Mouse (Mus musculus) intestine, embryonic 14.5 days (tissue): ENCODE measurements around the gene Adgrf3. TPM values are rescaled to one million over a fixed set of nuclear protein-coding genes. Genes with fewer than 3 reads are reported as not detected.

Source experiments
- ATAC-seq: fragments of 200-750 bp; cut with Nextera tagmentation; replicated peaks from 2 replicates; pipeline ENCODE4 v1.8.0; 2017; ENCODE audit warnings: low read depth, moderate number of reproducible peaks, moderate TSS enrichment, moderate library complexity; ENCODE audit not compliant: low FRiP score, low TSS enrichment
- DNase-seq: peaks from one replicate; pipeline ENCODE4 v3.0.0-alpha.2; 2018; ENCODE audit warnings: low spot score
- H3K27ac ChIP-seq: fragments of 300-500 bp; sonication (generic); 2 replicates; pipeline ENCODE4 v1.5.1; 2014; ENCODE audit warnings: low read depth, mild to moderate bottlenecking, control low read depth
- H3K27me3 ChIP-seq: fragments of 300-500 bp; sonication (generic); replicated peaks from 2 replicates; pipeline ENCODE4 v1.6.1; 2014; ENCODE audit warnings: low read length, control low read depth; ENCODE audit not compliant: control insufficient read depth, insufficient read depth
- H3K36me3 ChIP-seq: fragments of 300-500 bp; sonication (generic); 2 replicates; pipeline ENCODE4 v1.6.1; 2014; ENCODE audit warnings: low read length, control low read depth; ENCODE audit not compliant: control insufficient read depth, insufficient read depth
- H3K4me1 ChIP-seq: fragments of 300-500 bp; sonication (generic); replicated peaks from 2 replicates; pipeline ENCODE4 v1.6.1; 2014; ENCODE audit warnings: low read length, control low read depth, mixed read lengths; ENCODE audit not compliant: control insufficient read depth, insufficient read depth
- H3K4me2 ChIP-seq: fragments of 300-500 bp; sonication (generic); 2 replicates; pipeline ENCODE4 v1.6.1; 2014; ENCODE audit warnings: low read length
- H3K4me3 ChIP-seq: fragments of 300-500 bp; sonication (generic); 2 replicates; pipeline ENCODE4 v1.5.1; 2014; ENCODE audit warnings: low read depth, low read length, control low read depth, mixed read lengths
- H3K9ac ChIP-seq: fragments of 300-500 bp; sonication (generic); 2 replicates; pipeline ENCODE4 v1.6.1; 2014; ENCODE audit warnings: mild to moderate bottlenecking, low read length
- H3K9me3 ChIP-seq: fragments of 300-500 bp; sonication (generic); 2 replicates; pipeline ENCODE4 v1.6.1; 2016; ENCODE audit warnings: low read length, control low read depth; ENCODE audit not compliant: control insufficient read depth
- WGBS: fragments of 180-500 bp; shearing (Covaris S2); extraction: QIAGEN DNeasy Blood & Tissue Kit; methylation state at CpG from one replicate; pipeline ENCODE4 v1.1.7; 2014; 5-methylcytosine and 5-hydroxymethylcytosine counted together
- polyA plus RNA-seq: library from polyadenylated mRNA; unstranded; fragments of >200 nt; fragmentation: Nextera tagmentation; extraction: Ambion mirVana; gene quantifications from 2 replicates; pipeline ENCODE4 v1.2.1, GENCODE M21; 2014

The Adgrf3 gene
- polyA plus RNA-seq, 1 experiment from 2014 or later = 0.15 TPM

- no peak overlapping the region for H3K4me3 ChIP-seq
- DNase-seq (no peak), ATAC-seq (no peak)
- no peaks in the 10 kb centered on the region for H3K27me3 ChIP-seq
- H3K4me1 ChIP-seq = no peaks in the 10 kb centered on the region
- H3K4me2 ChIP-seq = no peak overlapping the region
- H3K36me3 ChIP-seq = peaks cover 9% of the 10 kb centered on the region
- H3K9me3 ChIP-seq = no peaks in the 10 kb centered on the region
- WGBS = 72% methylated on average over 1 of the region's 1 CpGs
- H3K27ac ChIP-seq = no peak overlapping the region
- H3K9ac ChIP-seq = no peak overlapping the region
Measured at GRCm38 (mm10) chr5:30192452-30192851, 13.1 kb downstream of the Adgrf3 start.

DNA sequence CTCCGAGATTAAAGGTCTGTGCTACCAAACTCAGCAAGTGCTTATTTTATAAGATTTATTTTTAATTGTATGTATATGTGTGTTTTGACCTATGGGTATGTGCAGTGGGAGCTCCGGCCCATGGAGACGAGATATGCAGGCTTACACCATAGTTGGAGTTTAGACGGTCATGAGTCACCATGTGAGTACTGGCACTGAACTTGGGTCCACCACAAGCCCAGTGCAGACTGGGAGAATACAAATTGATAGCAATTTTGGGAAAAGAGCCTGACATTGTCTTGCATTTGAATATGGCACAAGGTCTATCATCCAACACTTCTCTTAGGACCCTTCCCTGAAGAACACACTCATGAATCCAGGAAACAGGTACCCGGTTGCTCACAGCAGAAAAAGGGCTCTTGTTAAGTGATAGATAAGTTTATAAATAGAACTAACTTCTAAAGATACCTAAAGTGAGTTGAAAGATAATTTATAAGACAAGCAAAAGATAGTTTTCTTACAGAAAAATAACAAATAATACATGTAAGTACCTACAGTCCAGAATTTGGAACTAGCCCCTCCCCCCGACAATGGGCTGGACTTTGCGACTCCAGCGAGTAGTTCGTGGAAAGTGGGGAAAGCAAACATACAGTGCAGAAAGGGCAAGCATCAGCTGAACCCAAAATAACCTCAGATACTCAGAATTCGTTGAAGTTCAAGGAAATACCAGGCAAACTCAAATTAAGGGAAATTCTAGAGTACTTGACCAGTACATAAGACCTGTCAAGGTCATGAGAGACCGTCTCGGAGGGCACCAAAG, 17.6 kb downstream of the Adgrf3 start:
- Histone ChIP-seq H3K9ac (no peak overlapping the region), H3K4me3 (no peak overlapping the region), H3K4me1 (no peaks in the 10 kb centered on the region), H3K27me3 (no peaks in the 10 kb centered on the region), H3K36me3 (peaks cover 44% of the 10 kb centered on the region), H3K9me3 (no peaks in the 10 kb centered on the region), H3K27ac (no peak overlapping the region), H3K4me2 (no peak overlapping the region)
- WGBS = 92% methylated on average over 12 of the region's 12 CpGs
- ATAC-seq (no peak), DNase-seq (no peak)

DNA sequence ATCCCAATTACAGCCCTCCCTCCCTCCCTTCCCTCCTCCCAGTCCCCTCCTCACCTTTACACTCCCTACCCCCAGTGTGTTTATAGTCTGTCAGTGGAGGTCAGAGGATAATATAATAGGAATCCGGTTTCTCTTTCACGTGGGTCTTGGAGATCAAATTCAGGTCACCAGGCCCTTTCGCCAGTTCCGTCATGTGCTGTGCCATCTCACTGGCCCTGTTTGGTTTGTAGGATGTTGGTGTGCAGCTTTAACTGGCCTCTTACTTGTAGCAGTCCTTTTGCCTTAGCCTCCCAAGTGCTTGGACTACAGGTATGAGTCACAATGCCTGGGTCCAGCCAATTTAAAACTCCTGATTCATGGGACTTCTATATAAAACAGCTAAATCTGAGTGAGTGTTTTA, 29.7 kb downstream of the Adgrf3 start:
- WGBS = 40% methylated on average over 4 of the region's 4 CpGs
- Histone ChIP-seq H3K9ac (no peak overlapping the region), H3K4me2 (no peak overlapping the region), H3K4me3 (no peak overlapping the region), H3K27me3 (no peaks in the 10 kb centered on the region), H3K4me1 (no peaks in the 10 kb centered on the region), H3K27ac (no peak overlapping the region), H3K9me3 (no peaks in the 10 kb centered on the region), H3K36me3 (peaks cover 78% of the 10 kb centered on the region)
- DNase-seq (no peak), ATAC-seq (no peak)

DNA sequence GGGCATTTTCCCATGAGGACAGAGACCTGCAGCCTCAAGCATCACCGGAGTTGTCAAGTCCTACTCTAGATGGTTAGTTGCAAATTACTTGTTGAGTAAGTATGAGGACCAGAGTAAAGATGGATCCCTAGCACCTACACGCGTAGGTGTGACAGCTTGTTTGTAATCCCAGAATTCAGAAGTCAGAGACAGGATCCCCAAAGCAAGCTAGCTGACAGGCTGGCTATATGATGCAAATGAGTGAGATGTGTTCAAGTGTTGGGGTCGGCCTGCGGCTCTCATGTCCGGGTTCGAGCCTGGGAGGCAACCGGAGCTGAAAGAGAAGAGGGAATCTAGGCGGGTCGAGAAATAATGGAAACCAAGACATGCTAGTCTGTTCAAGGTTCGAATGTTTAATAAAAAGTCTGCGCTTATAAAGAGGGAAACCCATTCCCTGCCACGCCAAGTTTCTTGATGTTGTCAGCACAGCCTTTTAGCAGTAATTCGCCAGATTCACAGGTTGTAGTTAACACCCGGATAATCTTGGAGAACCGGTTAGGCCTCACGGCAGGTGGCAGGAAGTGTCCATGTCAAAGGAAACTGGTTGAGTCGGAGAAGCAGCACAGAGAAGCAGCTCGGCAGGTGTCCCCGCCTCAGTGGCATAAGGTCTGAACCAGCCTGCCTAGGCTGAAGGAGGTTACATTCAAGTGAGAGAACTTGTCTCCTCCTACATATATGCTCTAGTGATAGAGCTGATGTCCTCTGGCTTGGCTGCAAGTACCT, 32.4 kb downstream of the Adgrf3 start:
- ATAC-seq (no peak), DNase-seq (no peak)
- H3K4me2 ChIP-seq = no peak overlapping the region
- peaks cover 78% of the 10 kb centered on the region for H3K36me3 ChIP-seq
- no peak overlapping the region for H3K4me3 ChIP-seq
- H3K27ac ChIP-seq = no peak overlapping the region
- WGBS = 36% methylated on average over 20 of the region's 20 CpGs
- H3K4me1 ChIP-seq = no peaks in the 10 kb centered on the region
- H3K9me3 ChIP-seq = no peaks in the 10 kb centered on the region
- no peaks in the 10 kb centered on the region for H3K27me3 ChIP-seq
- H3K9ac ChIP-seq = no peak overlapping the region

- H3K27ac ChIP-seq = no peak overlapping the region
Measured at GRCm38 (mm10) chr5:30172115-30172514, 33.4 kb downstream of the Adgrf3 start.

DNA sequence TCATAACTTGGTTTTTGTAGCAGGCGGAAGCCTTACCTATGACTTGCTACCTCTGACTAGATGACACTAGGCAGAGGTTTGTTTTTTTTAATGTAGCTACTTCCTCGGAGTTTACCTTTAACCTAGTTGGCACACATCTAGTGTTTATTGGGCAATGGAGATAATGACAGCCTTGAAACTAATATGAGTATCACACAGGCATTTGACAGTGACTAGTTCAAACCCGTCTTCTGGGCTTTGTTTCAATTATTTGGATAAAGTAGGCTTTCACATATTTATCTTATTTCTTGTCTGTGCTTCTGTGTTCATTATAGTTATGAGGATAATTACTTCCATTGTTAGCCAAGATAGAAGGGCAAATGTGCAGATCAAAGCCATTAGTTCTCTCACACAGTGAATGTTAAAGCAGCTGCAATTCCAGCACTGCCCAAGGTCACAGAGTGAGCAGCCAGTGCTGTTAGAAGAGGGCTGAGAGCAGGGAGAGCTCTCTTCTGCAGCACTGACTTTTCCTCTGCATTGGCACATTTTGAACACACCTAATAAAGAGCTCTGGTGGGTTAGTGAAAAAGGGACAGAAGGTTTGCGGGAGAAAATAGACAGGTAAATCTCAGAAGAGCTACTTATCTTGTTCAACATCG, 35.1 kb downstream of the Adgrf3 start:
- no peaks in the 10 kb centered on the region for H3K27me3 ChIP-seq
- H3K36me3 ChIP-seq = peaks cover 62% of the 10 kb centered on the region
- no peak for DNase-seq
- H3K9me3 ChIP-seq = no peaks in the 10 kb centered on the region
- no peak for ATAC-seq
- no peak overlapping the region for H3K4me2 ChIP-seq
- no peaks in the 10 kb centered on the region for H3K4me1 ChIP-seq
- no peak overlapping the region for H3K9ac ChIP-seq
- 83% methylated on average over 5 of the region's 5 CpGs for WGBS
- no peak overlapping the region for H3K4me3 ChIP-seq
- no peak overlapping the region for H3K27ac ChIP-seq

More at GRCm38 (mm10) chr5:30172115-30172514, 33.4 kb downstream of the Adgrf3 start:
- Histone ChIP-seq H3K4me3 (no peak overlapping the region), H3K27me3 (no peaks in the 10 kb centered on the region), H3K9me3 (no peaks in the 10 kb centered on the region), H3K9ac (no peak overlapping the region), H3K36me3 (peaks cover 76% of the 10 kb centered on the region), H3K4me1 (no peaks in the 10 kb centered on the region), H3K4me2 (no peak overlapping the region)
- DNase-seq (no peak), ATAC-seq (no peak)

GRCm38 (mm10) chr5:30165234-30165946, 40.1 kb downstream of the Adgrf3 start:
- no peak for DNase-seq
- Histone ChIP-seq H3K27me3 (no peaks in the 10 kb centered on the region), H3K27ac (no peak overlapping the region), H3K4me3 (no peak overlapping the region), H3K4me2 (no peak overlapping the region), H3K36me3 (peaks cover 36% of the 10 kb centered on the region), H3K9ac (no peak overlapping the region), H3K4me1 (no peaks in the 10 kb centered on the region), H3K9me3 (no peaks in the 10 kb centered on the region)
- ATAC-seq = no peak
- 80% methylated on average over 5 of the region's 5 CpGs for WGBS

GRCm38 (mm10) chr5:30162339-30162738, 43.2 kb downstream of the Adgrf3 start:
- no peak overlapping the region for H3K27ac ChIP-seq
- H3K4me3 ChIP-seq = no peak overlapping the region
- ATAC-seq (no peak), DNase-seq (no peak)
- no peak overlapping the region for H3K4me2 ChIP-seq
- H3K36me3 ChIP-seq = 0 out of 2 replicates have a peak, but pooled peaks cover 12% of the 10 kb centered on the region
- H3K9me3 ChIP-seq = no peaks in the 10 kb centered on the region
- WGBS = 68% methylated on average over 6 of the region's 6 CpGs
- H3K9ac ChIP-seq = no peak overlapping the region
- no peaks in the 10 kb centered on the region for H3K27me3 ChIP-seq
- H3K4me1 ChIP-seq = no peaks in the 10 kb centered on the region
